Mouse (Mus musculus) hindbrain, embryonic 14.5 days (tissue): ENCODE results near the gene Hspb6. TPM values are rescaled to one million over a fixed set of nuclear protein-coding genes. Genes with fewer than 3 reads are reported as not detected.
A peak's percentile ranks its signal among the peaks of the same experiment; 100 is the strongest.

Experiments used
- ATAC-seq: fragments of 200-750 bp; cut with Nextera tagmentation; 2 replicates; pipeline ENCODE4 v1.8.0; 2017; ENCODE audit warnings: moderate number of reproducible peaks, mild to moderate bottlenecking, moderate TSS enrichment, moderate library complexity; ENCODE audit not compliant: low FRiP score
- DNase-seq: peaks from one replicate; pipeline ENCODE4 v3.0.0-alpha.2; 2015; ENCODE audit warnings: low spot score
- H3K27ac ChIP-seq: fragments of 300-500 bp; sonication (generic); 2 replicates; pipeline ENCODE4 v1.5.1; 2014; ENCODE audit warnings: mild to moderate bottlenecking, moderate library complexity
- H3K27me3 ChIP-seq: fragments of 300-500 bp; sonication (generic); 2 replicates; pipeline ENCODE4 v1.6.1; 2014; ENCODE audit warnings: mild to moderate bottlenecking, low read length, mixed read lengths; ENCODE audit not compliant: control insufficient read depth, insufficient read depth
- H3K36me3 ChIP-seq: fragments of 300-500 bp; sonication (generic); replicated peaks from 2 replicates; pipeline ENCODE4 v1.6.1; 2014; ENCODE audit not compliant: control insufficient read depth, insufficient read depth
- H3K4me1 ChIP-seq: fragments of 300-500 bp; sonication (generic); replicated peaks from 2 replicates; pipeline ENCODE4 v1.6.1; 2014; ENCODE audit warnings: antibody characterized with exemption, low read length, mixed read lengths; ENCODE audit not compliant: control insufficient read depth, insufficient read depth
- H3K4me2 ChIP-seq: fragments of 300-500 bp; sonication (generic); replicated peaks from 2 replicates; pipeline ENCODE4 v1.6.1; 2014; ENCODE audit warnings: mild to moderate bottlenecking, moderate library complexity
- H3K4me3 ChIP-seq: fragments of 300-500 bp; sonication (generic); replicated peaks from 2 replicates; pipeline ENCODE4 v1.5.1; 2014; ENCODE audit warnings: mild to moderate bottlenecking, low read length
- H3K9ac ChIP-seq: fragments of 300-500 bp; sonication (generic); 2 replicates; pipeline ENCODE4 v1.6.1; 2014
- H3K9me3 ChIP-seq: fragments of 300-500 bp; sonication (generic); 2 replicates; pipeline ENCODE4 v1.6.1; 2016; ENCODE audit warnings: low read length; ENCODE audit not compliant: control insufficient read depth
- WGBS: fragments of 180-500 bp; shearing (Covaris S2); extraction: QIAGEN DNeasy Blood & Tissue Kit; methylation state at CpG from one replicate; pipeline ENCODE4 v1.1.7; 2014; 5-methylcytosine and 5-hydroxymethylcytosine counted together
- microRNA-seq: library from miRNA; unstranded; fragments of <30 nt; microRNA quantifications from one replicate; pipeline ENCODE4, GENCODE M21; 2016
- polyA plus RNA-seq: library from polyadenylated mRNA; unstranded; fragments of >200 nt; fragmentation: Nextera tagmentation; extraction: Ambion mirVana; gene quantifications from 2 replicates; pipeline ENCODE4 v1.2.1, GENCODE M21; 2014

Hspb6 gene
- polyA plus RNA-seq, 1 experiment from 2014 or later: 12.6 TPM

- H3K4me1 ChIP-seq: peaks cover 8% of the 10 kb centered on the region; the same call in 1 of the 2 replicates
- WGBS: 75% methylated on average over 7 of the region's 7 CpGs
- ATAC-seq: no peak
- no peaks in the 10 kb centered on the region for H3K27me3 ChIP-seq
- H3K9me3 ChIP-seq: no peaks in the 10 kb centered on the region
- no peak overlapping the region for H3K9ac ChIP-seq
- H3K4me2 ChIP-seq: peak overlapping the region; percentile 48; the same call in 1 of the 2 replicates
- no peak for DNase-seq
- no peak overlapping the region for H3K27ac ChIP-seq
- H3K4me3 ChIP-seq: no peak overlapping the region
- H3K36me3 ChIP-seq: no peaks in the 10 kb centered on the region
Observed at GRCm38 (mm10) chr7:30600651-30601050, 48.7 kb downstream of the Hspb6 start.

GRCm38 (mm10) chr7:30602583-30602982 lies 50.6 kb downstream of the Hspb6 start:
- Histone ChIP-seq H3K9ac (no peak overlapping the region), H3K27ac (no peak overlapping the region), H3K9me3 (no peaks in the 10 kb centered on the region), H3K4me3 (no peak overlapping the region), H3K4me2 (no peak overlapping the region), H3K27me3 (no peaks in the 10 kb centered on the region), H3K4me1 (peaks cover 8% of the 10 kb centered on the region; the same call in 1 of the 2 replicates), H3K36me3 (no peaks in the 10 kb centered on the region)
- WGBS: 58% methylated on average over 3 of the region's 3 CpGs
- no peak for ATAC-seq
- DNase-seq: no peak

DNA sequence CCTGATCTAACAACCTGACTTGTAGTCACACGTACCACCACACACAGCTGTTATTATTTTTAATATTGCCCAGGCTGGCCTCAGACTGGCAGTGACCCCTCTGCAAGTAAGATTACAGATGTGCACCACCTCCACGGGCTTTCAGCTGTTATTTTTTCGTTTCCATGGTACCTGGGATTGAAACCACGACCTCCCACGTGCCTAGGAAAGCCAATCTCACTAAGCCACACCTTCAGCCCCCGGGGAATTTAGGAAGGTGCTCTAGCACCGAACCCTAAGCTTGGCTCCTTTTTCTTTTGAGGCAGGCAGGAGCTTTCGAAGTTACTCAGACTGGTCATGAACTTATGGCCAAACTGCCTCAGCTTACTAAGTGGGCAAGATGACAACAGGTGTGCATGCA lies 52.4 kb downstream of the Hspb6 start:
- no peak for ATAC-seq
- DNase-seq: no peak
- Histone ChIP-seq H3K27me3 (no peaks in the 10 kb centered on the region), H3K9ac (no peak overlapping the region), H3K27ac (no peak overlapping the region), H3K9me3 (no peaks in the 10 kb centered on the region), H3K4me2 (no peak overlapping the region), H3K4me1 (peaks cover 8% of the 10 kb centered on the region; the same call in 1 of the 2 replicates), H3K4me3 (no peak overlapping the region), H3K36me3 (no peaks in the 10 kb centered on the region)
- 69% methylated on average over 8 of the region's 8 CpGs for WGBS

DNA sequence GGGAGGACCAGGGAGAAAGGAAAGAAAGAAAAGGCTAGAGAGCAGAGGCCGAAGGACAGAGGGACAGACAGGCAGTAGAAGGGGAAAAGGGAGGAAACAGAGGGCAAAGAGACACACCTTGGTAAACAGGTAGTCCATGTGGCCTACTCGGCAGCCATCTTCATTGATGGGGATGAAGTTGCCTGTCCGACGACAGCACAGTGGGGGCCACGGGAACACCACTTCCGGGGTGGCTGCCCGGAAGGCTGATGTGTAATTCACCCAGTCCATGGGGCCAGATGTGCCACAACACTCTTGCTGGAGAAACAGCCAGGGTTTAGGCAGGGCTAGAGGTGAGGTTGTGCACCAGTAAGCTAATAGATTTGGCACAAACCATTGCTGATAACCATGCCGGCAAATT lies 53.0 kb downstream of the Hspb6 start:
- Histone ChIP-seq H3K4me1 (peaks cover 4% of the 10 kb centered on the region; the same call in 1 of the 2 replicates), H3K4me3 (no peak overlapping the region), H3K36me3 (no peaks in the 10 kb centered on the region), H3K4me2 (no peak overlapping the region), H3K27me3 (no peaks in the 10 kb centered on the region), H3K27ac (no peak overlapping the region), H3K9me3 (no peaks in the 10 kb centered on the region), H3K9ac (no peak overlapping the region)
- WGBS: 91% methylated on average over 8 of the region's 8 CpGs
- DNase-seq: no peak
- ATAC-seq: no peak

Small RNA genes within 50 kb of the gene (microRNA-seq; reads per million reads assigned to microRNA genes)
- gene Gm38670: 0.65 reads per million
- not detected for gene Mir3569

Other genes starting within 250 kb of the Hspb6 start
- gene Alkbh6, start 243.5 kb upstream of the Hspb6 start, polyA plus RNA-seq: 119 and 123 TPM in 2 replicates
- 10.7 and 11.9 TPM in 2 replicates for gene Syne4, start 237.4 kb upstream of the Hspb6 start, polyA plus RNA-seq
- gene E130208F15Rik, start 230.4 kb upstream of the Hspb6 start, polyA plus RNA-seq: not detected in 2 replicates
- 16.5 and 19.2 TPM in 2 replicates for gene Sdhaf1, start 228.3 kb upstream of the Hspb6 start, polyA plus RNA-seq
- gene Lrfn3, start 189.4 kb upstream of the Hspb6 start, polyA plus RNA-seq: 14.5 and 15.0 TPM in 2 replicates
- 27.2 and 35.6 TPM in 2 replicates for gene Tyrobp, start 138.4 kb upstream of the Hspb6 start, polyA plus RNA-seq
- 1.1 TPM in 1 of 2 replicates, not detected in the other for gene Hcst, start 132.3 kb upstream of the Hspb6 start, polyA plus RNA-seq
- 1.8 and 2.9 TPM in 2 replicates for gene Nfkbid, start 130.4 kb upstream of the Hspb6 start, polyA plus RNA-seq
- gene Aplp1, start 106.6 kb upstream of the Hspb6 start, polyA plus RNA-seq: 690 and 752 TPM in 2 replicates
- 1.8 and 2.4 TPM in 2 replicates for gene Kirrel2, start 94.5 kb upstream of the Hspb6 start, polyA plus RNA-seq
- 0.54 and 0.83 TPM in 2 replicates for gene Nphs1, start 93.9 kb upstream of the Hspb6 start, polyA plus RNA-seq
- gene Prodh2, start 58.6 kb upstream of the Hspb6 start, polyA plus RNA-seq: 0.48 TPM in 1 of 2 replicates, not detected in the other
- 112 TPM in 2 replicates for gene Arhgap33, start 17.1 kb upstream of the Hspb6 start, polyA plus RNA-seq
- gene Proser3, start 121 bp downstream of the Hspb6 start, polyA plus RNA-seq: 10.4 and 11.0 TPM in 2 replicates
- 49.2 and 49.4 TPM in 2 replicates for gene Lin37, start 7.7 kb downstream of the Hspb6 start, polyA plus RNA-seq
- gene U2af1l4, start 11.1 kb downstream of the Hspb6 start, polyA plus RNA-seq: 88.7 and 105 TPM in 2 replicates
- gene Gm49396, start 11.2 kb downstream of the Hspb6 start, polyA plus RNA-seq: 6.5 and 9.2 TPM in 2 replicates
- gene Psenen, start 11.4 kb downstream of the Hspb6 start, polyA plus RNA-seq: 109 and 118 TPM in 2 replicates
- 2.2 and 3.1 TPM in 2 replicates for gene Igflr1, start 13.2 kb downstream of the Hspb6 start, polyA plus RNA-seq
- gene Kmt2b, start 36.5 kb downstream of the Hspb6 start, polyA plus RNA-seq: 11.4 and 12.9 TPM in 2 replicates
- gene Zbtb32, start 46.7 kb downstream of the Hspb6 start, polyA plus RNA-seq: 0.35 and 0.42 TPM in 2 replicates
- gene Upk1a, start 60.7 kb downstream of the Hspb6 start, polyA plus RNA-seq: 0.43 and 0.76 TPM in 2 replicates
- gene Cox6b1, start 74.0 kb downstream of the Hspb6 start, polyA plus RNA-seq: 1,184 and 1,299 TPM in 2 replicates
- 0.19 TPM in 1 of 2 replicates, not detected in the other for gene Etv2, start 83.7 kb downstream of the Hspb6 start, polyA plus RNA-seq
- gene Rbm42, start 98.1 kb downstream of the Hspb6 start, polyA plus RNA-seq: 115 and 118 TPM in 2 replicates
- 20.0 and 20.6 TPM in 2 replicates for gene Haus5, start 112.8 kb downstream of the Hspb6 start, polyA plus RNA-seq
- gene Pmis2, start 119.4 kb downstream of the Hspb6 start, polyA plus RNA-seq: not detected in 2 replicates
- not detected in 2 replicates for gene 2200002J24Rik, start 146.7 kb downstream of the Hspb6 start, polyA plus RNA-seq
- gene Atp4a, start 160.0 kb downstream of the Hspb6 start, polyA plus RNA-seq: 2.0 and 2.1 TPM in 2 replicates
- gene Tmem147, start 177.4 kb downstream of the Hspb6 start, polyA plus RNA-seq: 281 and 319 TPM in 2 replicates
- 0.14 and 1.3 TPM in 2 replicates for gene Gapdhs, start 191.5 kb downstream of the Hspb6 start, polyA plus RNA-seq
- gene Sbsn, start 199.3 kb downstream of the Hspb6 start, polyA plus RNA-seq: 0.65 and 2.1 TPM in 2 replicates
- gene Dmkn, start 211.6 kb downstream of the Hspb6 start, polyA plus RNA-seq: 2.2 and 2.4 TPM in 2 replicates
- gene Krtdap, start 235.7 kb downstream of the Hspb6 start, polyA plus RNA-seq: not detected in 2 replicates